Mouse (Mus musculus): ENCODE results near the gene Galnt11.

GRCm38 (mm10) chr5:25275629-25276028 is 53.9 kb downstream of the Galnt11 start:
- TF ChIP-seq CTCF (IDR thresholded peaks at IDR 0.05; ENCODE audit: control insufficient read depth, insufficient read depth, low read length) (no peak), POLR2A (IDR thresholded peaks at IDR 0.05; ENCODE audit: borderline replicate concordance, control insufficient read depth, low read depth, low read length) (no peak)
